Mouse (Mus musculus) heart, adult 2 months (tissue): ENCODE measurements at regions not wholly inside any gene's neighbourhood (a gene's known extent, or its start where the extent isn't known, plus 50 kb on each side); places are given as distances from the start of the nearest gene placed in this dataset.

Experiments
- DNase-seq, 2 experiments: peaks; one replicate each; pipeline ENCODE4 v3.0.0; 2021
- H3K27ac ChIP-seq: fragments of 200-600 bp; 2 replicates; pipeline ENCODE4 v1.8.1; 2022
- H3K27me3 ChIP-seq: fragments of 200-500 bp; 2 replicates; pipeline ENCODE4 v1.6.1; 2012; ENCODE audit warnings: mild to moderate bottlenecking, low read length, inconsistent platforms, mixed read lengths; ENCODE audit not compliant: control insufficient read depth, insufficient read depth
- H3K36me3 ChIP-seq: fragments of 200-500 bp; 2 replicates; pipeline ENCODE4 v1.6.1; 2012; ENCODE audit warnings: low read length, inconsistent platforms; ENCODE audit not compliant: control insufficient read depth, insufficient read depth
- H3K4me1 ChIP-seq: fragments of 200-500 bp; 2 replicates; pipeline ENCODE4 v1.6.1; 2011; ENCODE audit warnings: low read length; ENCODE audit not compliant: control insufficient read depth, insufficient read depth
- H3K4me3 ChIP-seq: fragments of 200-600 bp; 2 replicates; pipeline ENCODE4 v1.8.1; 2022
- H3K79me2 ChIP-seq: fragments of 200-500 bp; replicated peaks from 2 replicates; pipeline ENCODE4 v1.6.1; 2012; ENCODE audit warnings: mild to moderate bottlenecking, inconsistent platforms, low read length, moderate library complexity, mixed read lengths; ENCODE audit not compliant: control insufficient read depth, insufficient read depth
- H3K9ac ChIP-seq: fragments of 200-500 bp; 2 replicates; pipeline ENCODE4 v1.6.1; 2012; ENCODE audit warnings: low read depth, mild to moderate bottlenecking, control low read depth, inconsistent platforms, low read length, mixed read lengths
- CTCF ChIP-seq: fragments of 200-600 bp; IDR thresholded peaks from 2 replicates; pipeline ENCODE4 v1.8.1; 2022; ENCODE audit warnings: antibody characterized with exemption, mild to moderate bottlenecking, moderate library complexity
- EP300 ChIP-seq: fragments of 200-500 bp; IDR thresholded peaks from 2 replicates; pipeline ENCODE4 v1.6.1; 2011; ENCODE audit warnings: low read depth, low read length, control low read depth; ENCODE audit not compliant: insufficient read depth
- POLR2A ChIP-seq: fragments of 200-500 bp; IDR thresholded peaks from 2 replicates; pipeline ENCODE4 v1.6.1; 2011; ENCODE audit warnings: mild to moderate bottlenecking, low read depth, low read length, control low read depth; ENCODE audit not compliant: insufficient read depth
- WGBS: fragments of 180-500 bp; shearing (Covaris S2); methylation state at CpG from one replicate; pipeline ENCODE4 v1.1.7; 2018; 5-methylcytosine and 5-hydroxymethylcytosine counted together
- intact Hi-C: fragments of 180-260 bp; cut with DNase I; formaldehyde crosslinking; loops from one replicate; pipeline ENCODE4 v1.15.1; 2025

DNA sequence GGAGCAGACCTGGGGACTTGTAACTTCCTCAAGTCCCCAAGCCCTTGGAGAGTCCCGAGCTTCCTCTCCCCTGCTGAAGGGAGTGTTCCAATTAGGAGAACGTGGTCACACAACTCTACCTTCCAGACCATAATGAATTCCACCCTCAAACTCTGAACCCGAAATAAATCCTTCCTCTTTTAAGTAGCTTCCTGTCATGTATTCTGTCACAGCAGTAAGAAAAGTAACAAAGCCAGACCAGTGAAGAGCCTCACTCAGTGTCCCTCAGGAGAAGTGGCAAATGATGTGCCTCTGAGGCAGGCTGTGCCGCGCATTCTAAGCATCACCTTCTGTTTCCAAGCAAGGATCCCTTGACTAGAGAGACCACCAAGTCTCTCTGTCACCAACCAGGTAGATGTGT is 134.4 kb upstream of the Slc35f3 start:
- H3K9ac ChIP-seq, result no peak overlapping the region
- DNase-seq, result no peak
- TF ChIP-seq POLR2A (no peak), CTCF (no peak), EP300 (no peak)
- H3K27me3 ChIP-seq, result no peaks in the 10 kb centered on the region
- H3K4me1 ChIP-seq, result no peaks in the 10 kb centered on the region
- intact Hi-C loops, result loop anchor here (10.0 kb wide), 1 partner anchor 541 kb away; no protein-coding TSS in a partner anchor
- no peak overlapping the region for H3K27ac ChIP-seq
- H3K79me2 ChIP-seq, result no peaks in the 10 kb centered on the region
- no peaks in the 10 kb centered on the region for H3K36me3 ChIP-seq
- WGBS, result 46% methylated on average over 5 of the region's 5 CpGs
- H3K4me3 ChIP-seq, result no peak overlapping the region

DNA sequence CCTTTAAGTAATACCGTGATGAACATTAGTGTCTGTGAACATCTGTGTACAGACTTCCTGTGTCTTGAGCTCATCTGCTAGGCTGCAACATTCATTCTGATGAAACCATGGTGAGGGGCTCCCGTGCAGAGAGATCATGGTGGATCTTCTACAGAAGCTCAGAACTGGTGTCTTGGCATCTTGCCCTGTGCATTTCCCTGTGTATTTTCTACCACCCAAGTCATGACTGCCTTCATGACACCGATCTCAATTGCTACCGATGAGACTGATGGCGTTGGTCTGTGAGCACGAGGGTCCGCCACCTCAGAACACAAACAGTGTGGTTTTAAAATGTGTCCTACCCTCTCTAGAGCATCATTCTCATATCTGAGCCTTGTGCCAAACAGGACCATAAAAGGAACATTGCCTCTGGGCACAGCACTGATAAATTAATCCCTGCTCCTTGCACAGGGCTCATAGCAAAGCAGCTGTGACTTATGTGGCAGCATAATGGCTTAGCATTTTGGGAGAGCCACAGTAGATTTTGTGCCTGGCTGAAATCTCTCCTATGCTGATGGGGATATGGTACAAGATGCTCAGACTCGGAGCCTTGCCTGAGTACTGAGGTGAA is 132.8 kb upstream of the Slc35f3 start:
- Histone ChIP-seq H3K4me1 (no peaks in the 10 kb centered on the region), H3K36me3 (no peaks in the 10 kb centered on the region), H3K4me3 (no peak overlapping the region), H3K79me2 (no peaks in the 10 kb centered on the region), H3K27me3 (no peaks in the 10 kb centered on the region), H3K9ac (no peak overlapping the region), H3K27ac (no peak overlapping the region)
- no peak for TF ChIP-seq CTCF
- no peak for TF ChIP-seq EP300
- no peak for TF ChIP-seq POLR2A
- DNase-seq, result no peak
- WGBS, result 75% methylated on average over 8 of the region's 8 CpGs
- intact Hi-C loops, result loop anchor here (10.0 kb wide), 1 partner anchor 539 kb away; no protein-coding TSS in a partner anchor

DNA sequence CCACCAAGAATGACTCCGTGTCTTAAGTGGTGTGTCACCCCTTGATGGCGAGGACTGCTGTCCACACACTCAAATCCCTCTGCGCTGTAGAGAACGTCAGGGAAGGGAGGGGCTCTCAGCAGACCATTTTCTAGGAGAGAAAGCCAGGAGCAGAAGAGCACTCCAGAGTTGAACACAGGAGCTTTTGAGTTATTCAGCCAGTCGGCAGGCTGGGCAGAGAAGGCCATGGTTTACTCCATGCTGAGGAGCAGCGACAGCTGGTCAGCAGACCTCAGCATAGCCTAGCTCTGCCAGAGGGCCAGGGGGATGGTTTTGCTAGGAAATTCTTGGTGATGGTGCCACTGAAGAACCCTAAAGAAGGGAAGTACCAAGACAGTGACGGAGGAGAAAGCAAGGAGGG is 132.0 kb upstream of the Slc35f3 start:
- no peaks in the 10 kb centered on the region for H3K79me2 ChIP-seq
- no peaks in the 10 kb centered on the region for H3K27me3 ChIP-seq
- TF ChIP-seq CTCF, result no peak
- no peak for TF ChIP-seq EP300
- no peak for TF ChIP-seq POLR2A
- no peak overlapping the region for H3K9ac ChIP-seq
- no peaks in the 10 kb centered on the region for H3K36me3 ChIP-seq
- intact Hi-C loops, result loop anchor here (10.0 kb wide), 1 partner anchor 538 kb away; no protein-coding TSS in a partner anchor
- no peaks in the 10 kb centered on the region for H3K4me1 ChIP-seq
- H3K27ac ChIP-seq, result no peak overlapping the region
- H3K4me3 ChIP-seq, result no peak overlapping the region
- 61% methylated on average over 7 of the region's 7 CpGs for WGBS
- no peak for DNase-seq

DNA sequence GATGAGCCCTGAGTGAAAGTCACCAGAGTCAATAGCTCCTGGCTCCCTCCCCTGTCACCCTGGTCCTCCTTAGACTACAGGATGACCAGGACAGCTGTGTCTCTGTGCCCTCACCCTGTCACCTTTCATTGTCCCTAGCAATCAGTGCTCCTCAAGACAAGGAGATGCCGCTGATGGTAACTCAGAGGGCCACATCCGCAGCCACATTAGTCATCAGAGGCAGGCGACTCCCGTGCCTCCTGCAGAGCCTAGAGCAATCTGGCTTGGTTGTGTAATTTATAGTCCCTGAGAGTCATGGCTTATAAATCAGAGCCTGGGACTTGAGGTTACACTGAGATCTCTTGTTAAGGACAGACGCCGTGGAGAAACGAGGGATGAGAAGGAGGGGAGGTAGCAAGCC is 123.9 kb upstream of the Slc35f3 start:
- Histone ChIP-seq H3K4me1 (no peaks in the 10 kb centered on the region), H3K79me2 (no peaks in the 10 kb centered on the region), H3K36me3 (no peaks in the 10 kb centered on the region), H3K4me3 (no peak overlapping the region), H3K9ac (no peak overlapping the region), H3K27ac (no peak overlapping the region), H3K27me3 (no peaks in the 10 kb centered on the region)
- WGBS, result 73% methylated on average over 7 of the region's 7 CpGs
- intact Hi-C loops, result no loop called here
- TF ChIP-seq CTCF (no peak), EP300 (no peak), POLR2A (no peak)
- DNase-seq, result no peak

DNA sequence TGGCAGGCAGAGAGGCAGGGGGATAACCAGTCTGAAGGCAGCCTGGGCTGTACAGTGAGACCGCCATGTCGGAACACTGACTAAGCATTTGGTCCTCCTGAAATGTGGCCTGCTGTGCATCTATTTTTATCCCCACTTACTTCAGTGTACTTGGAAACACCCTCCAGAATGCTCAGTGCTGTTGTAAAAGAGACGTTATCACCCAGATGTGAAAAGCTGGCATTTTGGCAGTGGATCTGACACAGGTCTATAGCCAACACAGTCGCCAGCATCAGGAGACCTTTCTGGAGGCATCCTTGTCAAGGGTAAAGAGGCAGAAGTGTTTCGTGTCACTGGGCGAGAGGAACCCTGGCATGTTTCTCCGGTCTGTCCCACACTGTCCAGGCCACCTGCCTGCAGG is 122.1 kb upstream of the Slc35f3 start:
- 67% methylated on average over 7 of the region's 7 CpGs for WGBS
- Histone ChIP-seq H3K4me3 (no peak overlapping the region), H3K4me1 (no peaks in the 10 kb centered on the region), H3K36me3 (no peaks in the 10 kb centered on the region), H3K9ac (no peak overlapping the region), H3K27me3 (no peaks in the 10 kb centered on the region), H3K79me2 (no peaks in the 10 kb centered on the region), H3K27ac (no peak overlapping the region)
- DNase-seq, result peak in 1 of 2 experiments; percentile 13
- intact Hi-C loops, result no loop called here
- TF ChIP-seq EP300, result no peak

DNA sequence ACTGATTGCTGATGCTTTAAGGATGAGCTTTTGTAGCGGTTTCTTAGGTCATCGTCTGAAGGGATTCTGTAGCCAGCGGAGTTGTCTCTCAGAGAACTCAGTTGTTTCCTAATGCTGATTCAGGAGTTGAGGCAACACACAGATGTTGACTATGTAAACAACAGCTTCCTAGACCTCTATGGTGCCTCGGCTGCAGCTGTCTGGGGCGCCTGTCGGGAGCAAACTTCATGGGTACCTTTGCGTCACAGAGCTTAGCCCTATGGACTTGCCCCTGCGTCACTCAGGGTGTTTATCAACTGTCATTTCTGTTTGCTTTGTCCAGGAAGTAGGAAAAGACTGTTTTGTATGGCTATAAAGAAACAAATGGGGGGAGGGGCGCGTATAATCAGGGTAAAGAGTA is 120.5 kb upstream of the Slc35f3 start:
- no peak overlapping the region for H3K27ac ChIP-seq
- no peaks in the 10 kb centered on the region for H3K79me2 ChIP-seq
- intact Hi-C loops, result no loop called here
- TF ChIP-seq EP300 (no peak), POLR2A (no peak), CTCF (no peak)
- no peaks in the 10 kb centered on the region for H3K27me3 ChIP-seq
- WGBS, result 64% methylated on average over 10 of the region's 10 CpGs
- no peaks in the 10 kb centered on the region for H3K36me3 ChIP-seq
- no peak overlapping the region for H3K4me3 ChIP-seq
- no peak for DNase-seq
- H3K9ac ChIP-seq, result no peak overlapping the region
- H3K4me1 ChIP-seq, result no peaks in the 10 kb centered on the region
